Mouse (Mus musculus): Measurements from ENCODE around the gene Bsdc1. TPM values are rescaled to one million over a fixed set of nuclear protein-coding genes. Genes with fewer than 3 reads are reported as not detected.

Gene Bsdc1
- polyA plus RNA-seq, 1 experiment from 2014 or later: 20.2 TPM

Other genes with a start within 250 kb of the Bsdc1 start
- 2.7 and 3.7 TPM in 2 replicates for gene C77080, start 200.2 kb upstream of the Bsdc1 start, polyA plus RNA-seq (2016; fragmentation: Nextera tagmentation; extraction: Ambion mirVana)
- 0.30 and 0.47 TPM in 2 replicates for gene Sync, start 174.0 kb upstream of the Bsdc1 start, polyA plus RNA-seq (2016; fragmentation: Nextera tagmentation; extraction: Ambion mirVana)
- 522 and 529 TPM in 2 replicates for gene Rbbp4, start 126.2 kb upstream of the Bsdc1 start, polyA plus RNA-seq (2016; fragmentation: Nextera tagmentation; extraction: Ambion mirVana)
- 48.3 and 49.6 TPM in 2 replicates for gene Zbtb8os, start 125.9 kb upstream of the Bsdc1 start, polyA plus RNA-seq (2016; fragmentation: Nextera tagmentation; extraction: Ambion mirVana)
- gene Zbtb8a, start 83.5 kb upstream of the Bsdc1 start, polyA plus RNA-seq (2016; fragmentation: Nextera tagmentation; extraction: Ambion mirVana): 7.5 and 9.4 TPM in 2 replicates
- gene Zbtb8b, start 20.7 kb upstream of the Bsdc1 start, polyA plus RNA-seq (2016; fragmentation: Nextera tagmentation; extraction: Ambion mirVana): 1.3 and 1.6 TPM in 2 replicates
- gene Tssk3, start 29.4 kb downstream of the Bsdc1 start, polyA plus RNA-seq (2016; fragmentation: Nextera tagmentation; extraction: Ambion mirVana): not detected in 2 replicates
- gene Fam229a, start 29.6 kb downstream of the Bsdc1 start, polyA plus RNA-seq (2016; fragmentation: Nextera tagmentation; extraction: Ambion mirVana): not detected in 2 replicates
- 1,603 and 1,647 TPM in 2 replicates for gene Marcksl1, start 52.0 kb downstream of the Bsdc1 start, polyA plus RNA-seq (2016; fragmentation: Nextera tagmentation; extraction: Ambion mirVana)
- 276 and 278 TPM in 2 replicates for gene Hdac1, start 81.1 kb downstream of the Bsdc1 start, polyA plus RNA-seq (2016; fragmentation: Nextera tagmentation; extraction: Ambion mirVana)
- 4.7 and 7.2 TPM in 2 replicates for gene Lck, start 112.1 kb downstream of the Bsdc1 start, polyA plus RNA-seq (2016; fragmentation: Nextera tagmentation; extraction: Ambion mirVana)
- 0.50 and 1.5 TPM in 2 replicates for gene Fam167b, start 117.0 kb downstream of the Bsdc1 start, polyA plus RNA-seq (2016; fragmentation: Nextera tagmentation; extraction: Ambion mirVana)
- 261 and 293 TPM in 2 replicates for gene Eif3i, start 139.1 kb downstream of the Bsdc1 start, polyA plus RNA-seq (2016; fragmentation: Nextera tagmentation; extraction: Ambion mirVana)
- 226 and 231 TPM in 2 replicates for gene Tmem234, start 139.1 kb downstream of the Bsdc1 start, polyA plus RNA-seq (2016; fragmentation: Nextera tagmentation; extraction: Ambion mirVana)
- 2.1 and 2.9 TPM in 2 replicates for gene Dcdc2b, start 152.7 kb downstream of the Bsdc1 start, polyA plus RNA-seq (2016; fragmentation: Nextera tagmentation; extraction: Ambion mirVana)
- gene Iqcc, start 157.5 kb downstream of the Bsdc1 start, polyA plus RNA-seq (2016; fragmentation: Nextera tagmentation; extraction: Ambion mirVana): 30.6 and 32.8 TPM in 2 replicates
- 58.6 and 74.5 TPM in 2 replicates for gene Ccdc28b, start 162.4 kb downstream of the Bsdc1 start, polyA plus RNA-seq (2016; fragmentation: Nextera tagmentation; extraction: Ambion mirVana)
- 104 and 107 TPM in 2 replicates for gene Txlna, start 179.5 kb downstream of the Bsdc1 start, polyA plus RNA-seq (2016; fragmentation: Nextera tagmentation; extraction: Ambion mirVana)
- gene Kpna6, start 211.2 kb downstream of the Bsdc1 start, polyA plus RNA-seq (2016; fragmentation: Nextera tagmentation; extraction: Ambion mirVana): 14.7 and 16.0 TPM in 2 replicates
- gene Tmem39b, start 235.3 kb downstream of the Bsdc1 start, polyA plus RNA-seq (2016; fragmentation: Nextera tagmentation; extraction: Ambion mirVana): 15.1 and 17.4 TPM in 2 replicates

Data from midbrain, embryonic 10.5 days (tissue).